ENCODE assay signal across 38 mouse cellular contexts in genomic region chr5:143155534-143155933, GRCm38 (mm10). TPM values are rescaled to one million over a fixed set of nuclear protein-coding genes. Genes with fewer than 3 reads are reported as not detected.
A peak's percentile ranks its signal among the peaks of the same experiment; 100 is the strongest.
DNase-seq lines count a peak whose midpoint lies in the region; ATAC-seq and TF ChIP-seq lines count a peak whose summit lies in the region.
"Had no signal": no experiment of that assay in that cellular context is flagged by ENCODE, and none has a peak within 500 bp of the region (broad histone marks: within the 10 kb centered on the region; RNA-seq: fewer than 3 reads in every experiment).

No protein-coding gene starts in this region.

- no peak for DNase-seq in heart, postnatal 25 days (ENCODE audit: low spot score)
- DNase-seq in 3T3-L1 (ENCODE audit: low read depth, low spot score) (peak; percentile 64), R1 (ENCODE audit: low read depth, low spot score) (peak; percentile 34)
- no peak for DNase-seq in right cerebral cortex, postnatal 25 days
- DNase-seq in gastrocnemius, postnatal 10 days, result no peak
- DNase-seq: adrenal gland, adult 2 months; adrenal gland, postnatal 14 days; cerebellum, adult 11 months; cerebellum, adult 2 months; cerebellum, adult 9-11 months; cerebellum, postnatal 25 days; embryo, embryonic 11 days; gastrocnemius, postnatal 14 days; heart, adult 11 months; heart, postnatal 36 days; kidney, adult 18-20 months had no signal

- peaks cover 20% of the 10 kb centered on the region for H3K9me3 ChIP-seq in heart, embryonic 12.5 days (replicated peaks)
- 0 out of 2 replicates have a peak, but pooled peaks cover under 1% of the 10 kb centered on the region for H3K9me3 ChIP-seq in ES-Bruce4 (replicated peaks; ENCODE audit: control insufficient read depth, insufficient read depth, low read length, poor library complexity, severe bottlenecking)
- H3K9me3 ChIP-seq: embryonic facial prominence, embryonic 13.5 days had no signal

- H3K9ac ChIP-seq in heart, embryonic 12.5 days, result no peak overlapping the region
- H3K9ac ChIP-seq in ES-Bruce4 (ENCODE audit: low read depth, poor library complexity, severe bottlenecking), result no peak overlapping the region
- H3K9ac ChIP-seq: embryonic facial prominence, embryonic 13.5 days; forebrain, embryonic 12.5 days; hindbrain, embryonic 14.5 days had no signal

- no peaks in the 10 kb centered on the region for H3K36me3 ChIP-seq in heart, embryonic 12.5 days
- no peaks in the 10 kb centered on the region for H3K36me3 ChIP-seq in ES-Bruce4 (ENCODE audit: control insufficient read depth, insufficient read depth, low read length, poor library complexity, severe bottlenecking)
- H3K36me3 ChIP-seq: embryonic facial prominence, embryonic 10.5 days; embryonic facial prominence, embryonic 13.5 days; forebrain, embryonic 12.5 days; hindbrain, embryonic 10.5 days had no signal

- H3K27ac ChIP-seq in heart, embryonic 12.5 days (ENCODE audit: poor library complexity, severe bottlenecking), result no peak overlapping the region
- no peak overlapping the region for H3K27ac ChIP-seq in ES-Bruce4 (ENCODE audit: insufficient read depth, low read length)
- H3K27ac ChIP-seq: embryonic facial prominence, embryonic 10.5 days; embryonic facial prominence, embryonic 13.5 days; forebrain, embryonic 12.5 days; hindbrain, embryonic 10.5 days; hindbrain, embryonic 14.5 days; hindbrain, postnatal 0 days had no signal

- no peak overlapping the region for H3K4me2 ChIP-seq in heart, embryonic 12.5 days
- H3K4me2 ChIP-seq: embryonic facial prominence, embryonic 13.5 days; forebrain, embryonic 12.5 days; hindbrain, embryonic 14.5 days had no signal

- H3K27me3 ChIP-seq in heart, embryonic 12.5 days (replicated peaks), result peaks cover 45% of the 10 kb centered on the region
- H3K27me3 ChIP-seq in ES-Bruce4 (ENCODE audit: control insufficient read depth, insufficient read depth, low read length, poor library complexity, severe bottlenecking), result no peaks in the 10 kb centered on the region

- 0 out of 2 replicates have a peak, but pooled peaks have one; percentile 16 for TF ChIP-seq EP300 in ES-Bruce4 (IDR thresholded peaks at IDR 0.05; ENCODE audit: insufficient read depth, low read depth, low read length)

- H3K4me1 ChIP-seq in heart, embryonic 12.5 days (replicated peaks), result no peaks in the 10 kb centered on the region; the same call in 1 of the 2 replicates
- no peaks in the 10 kb centered on the region for H3K4me1 ChIP-seq in ES-Bruce4 (ENCODE audit: control insufficient read depth, insufficient read depth, low read length)
- H3K4me1 ChIP-seq: forebrain, embryonic 12.5 days had no signal

- peak; percentile 68 for ATAC-seq in heart, embryonic 12.5 days (ENCODE audit: insufficient number of reproducible peaks, low FRiP score)
- ATAC-seq: CD4-positive, CD25-positive, alpha-beta regulatory T cell, adult 4 months; forebrain, embryonic 16.5 days; hindbrain, postnatal 0 days; inflammation-experienced regulatory T-cells, adult 6 months; intestine, embryonic 16.5 days had no signal

- intact Hi-C loops in heart, postnatal 25 days (cut with DNase I), result no loop called here

- no peak for TF ChIP-seq CTCF in ES-Bruce4 (IDR thresholded peaks at IDR 0.05; ENCODE audit: low read depth, low read length)

- 80% methylated on average over 3 of the region's 3 CpGs for whole genome bisulfite sequencing in heart, embryonic 12.5 days

- no peak for TF ChIP-seq POLR2A in ES-Bruce4 (IDR thresholded peaks at IDR 0.05; ENCODE audit: insufficient read depth, low read length)

- H3K4me3 ChIP-seq in heart, embryonic 12.5 days, result no peak overlapping the region
- no peak overlapping the region for H3K4me3 ChIP-seq in ES-Bruce4 (ENCODE audit: low read depth, low read length)
- H3K4me3 ChIP-seq: embryonic facial prominence, embryonic 10.5 days; embryonic facial prominence, embryonic 13.5 days; erythroblast, embryonic 14.5 days; forebrain, embryonic 12.5 days; hindbrain, embryonic 10.5 days had no signal

RNA-seq across cellular contexts. Expression of gene Olfr718-ps1, which starts 8.2 kb away (rescaled TPM):
- polyA plus RNA-seq in heart, embryonic 12.5 days (2016; fragmentation: Nextera tagmentation; extraction: Ambion mirVana), result not detected in 2 replicates
- not detected for total RNA-seq in heart, postnatal 25 days (2021)
- polyA plus RNA-seq in ES-Bruce4 (2011; ENCODE audit: insufficient read depth, insufficient read length, low read depth, missing spikeins), result 0.42 and 0.52 TPM in 2 replicates
- total RNA-seq in gastrocnemius, postnatal 10 days (2021), result not detected
- total RNA-seq: adrenal gland, adult 2 months; adrenal gland, postnatal 14 days; gastrocnemius, adult 18-20 months; gastrocnemius, postnatal 14 days; heart, adult 8-10 months; heart, postnatal 36 days; hindbrain, postnatal 0 days; MEL had no signal
- polyA plus RNA-seq: adrenal gland, adult 2 months; C2C12; cerebellum, adult 2 months; cortical plate, adult 2 months; embryonic facial prominence, embryonic 10.5 days; erythroblast, embryonic 14.5 days; forebrain, embryonic 12.5 days; forebrain, embryonic 16.5 days; heart, embryonic 14.5 days; heart, postnatal 0 days; hindbrain, postnatal 0 days; intestine, embryonic 16.5 days had no signal

RNA-seq across cellular contexts. Expression of gene Rbak, which starts 25.0 kb away (rescaled TPM):
- 8.8 and 9.0 TPM in 2 replicates for polyA plus RNA-seq in heart, embryonic 12.5 days (2016; fragmentation: Nextera tagmentation; extraction: Ambion mirVana)
- total RNA-seq in heart, postnatal 25 days (2021), result 1 to 10 TPM; 3.9 to 5.4 TPM
- polyA plus RNA-seq in ES-Bruce4 (2011; ENCODE audit: insufficient read depth, insufficient read length, low read depth, missing spikeins), result 6.5 and 7.9 TPM in 2 replicates
- total RNA-seq in gastrocnemius, postnatal 10 days (2021), result 1 to 10 TPM; 6.9 to 8.6 TPM

RNA-seq across cellular contexts. Expression of gene Spdye4b, which starts 25.3 kb away (rescaled TPM):
- not detected in 2 replicates for polyA plus RNA-seq in heart, embryonic 12.5 days (2016; fragmentation: Nextera tagmentation; extraction: Ambion mirVana)
- total RNA-seq in heart, postnatal 25 days (2021), result not detected
- polyA plus RNA-seq in ES-Bruce4 (2011; ENCODE audit: insufficient read depth, insufficient read length, low read depth, missing spikeins), result not detected in 2 replicates
- not detected for total RNA-seq in gastrocnemius, postnatal 10 days (2021)
- total RNA-seq: adrenal gland, adult 2 months; adrenal gland, postnatal 14 days; adrenal gland, postnatal 4 days; gastrocnemius, adult 18-20 months; gastrocnemius, postnatal 14 days; gastrocnemius, postnatal 4 days; heart, adult 8-10 months; heart, postnatal 36 days; hindbrain, postnatal 0 days; MEL had no signal
- polyA plus RNA-seq: adrenal gland, adult 2 months; C2C12; CD4-positive, CD25-positive, alpha-beta regulatory T cell, adult 4 months; cerebellum, adult 2 months; cortical plate, adult 2 months; embryonic facial prominence, embryonic 10.5 days; embryonic facial prominence, embryonic 13.5 days; erythroblast, embryonic 14.5 days; forebrain, embryonic 12.5 days; forebrain, embryonic 16.5 days; heart, embryonic 14.5 days; heart, postnatal 0 days; hindbrain, embryonic 14.5 days; hindbrain, postnatal 0 days; inflammation-experienced regulatory T-cells, adult 6 months; intestine, embryonic 16.5 days had no signal

RNA-seq across cellular contexts. Expression of gene Rnf216, which starts 42.7 kb away (rescaled TPM):
- 38.7 and 40.4 TPM in 2 replicates for polyA plus RNA-seq in heart, embryonic 12.5 days (2016; fragmentation: Nextera tagmentation; extraction: Ambion mirVana)
- total RNA-seq in heart, postnatal 25 days (2021), result 10 to 100 TPM; 22.8 to 26.2 TPM
- 46.9 and 51.6 TPM in 2 replicates for polyA plus RNA-seq in ES-Bruce4 (2011; ENCODE audit: insufficient read depth, insufficient read length, low read depth, missing spikeins)
- 10 to 100 TPM; 22.1 to 25.9 TPM for total RNA-seq in gastrocnemius, postnatal 10 days (2021)

Comparison
In these comparisons a context has a peak if more than half of its experiments do, and no peak if none do; other contexts are left out.
1. DNase-seq: peak in 3T3-L1 (single experiment) and R1 (single experiment); none in heart, postnatal 25 days (single experiment), right cerebral cortex, postnatal 25 days (single experiment) and gastrocnemius, postnatal 10 days (single experiment).